Mouse (Mus musculus) urinary bladder, adult 2 months (tissue): ENCODE data around the gene Cldn7. TPM values are rescaled to one million over a fixed set of nuclear protein-coding genes. Genes with fewer than 3 reads are reported as not detected.
"Not testable (repeated sequence)": the region's sequence is repeated elsewhere in the genome, so short reads cannot be mapped to it uniquely, and the experiment has no call there.

ENCODE experiments used
- DNase-seq: peaks from one replicate; pipeline ENCODE4 v3.0.0; 2022; ENCODE audit warnings: low spot score
- polyA plus RNA-seq: library from polyadenylated mRNA; depleted of rRNA; stranded (reverse); fragments of >200 nt; gene quantifications from 2 replicates; pipeline ENCODE4 v1.2.3, GENCODE M21; 2012; rRNA removed

The Cldn7 gene
- polyA plus RNA-seq, 1 experiment = 69.1 TPM

GRCm38 (mm10) chr11:70014880-70015558 lies 50.4 kb downstream of the Cldn7 start, which contains the start of gene Acadvl:
TSS of gene Acadvl (minus strand) at chr11:70015411.
- peak; percentile 81 for DNase-seq

GRCm38 (mm10) chr11:70015677-70016076 lies 51.1 kb downstream of the Cldn7 start:
- no peak for DNase-seq

GRCm38 (mm10) chr11:70016177-70016576 lies 51.6 kb downstream of the Cldn7 start:
- DNase-seq = not testable (repeated sequence)

GRCm38 (mm10) chr11:70016669-70017068 lies 52.1 kb downstream of the Cldn7 start, which contains the start of gene Dlg4:
TSS of gene Dlg4 (plus strand) at chr11:70016942.
- no peak for DNase-seq

GRCm38 (mm10) chr11:70017199-70017767 lies 52.7 kb downstream of the Cldn7 start:
- no peak for DNase-seq

Other genes starting within 250 kb of the Cldn7 start
- 9.4 and 24.4 TPM in 2 replicates for gene Polr2a, start 206.1 kb upstream of the Cldn7 start, polyA plus RNA-seq
- 0.07 TPM in 1 of 2 replicates, not detected in the other for gene Slc35g3, start 202.8 kb upstream of the Cldn7 start, polyA plus RNA-seq
- gene Zbtb4, start 198.9 kb upstream of the Cldn7 start, polyA plus RNA-seq = 35.6 and 46.1 TPM in 2 replicates
- 15.6 and 25.0 TPM in 2 replicates for gene Chrnb1, start 168.8 kb upstream of the Cldn7 start, polyA plus RNA-seq
- gene Fgf11, start 162.9 kb upstream of the Cldn7 start, polyA plus RNA-seq = 6.3 and 7.2 TPM in 2 replicates
- 11.5 and 13.2 TPM in 2 replicates for gene Tmem102, start 159.2 kb upstream of the Cldn7 start, polyA plus RNA-seq
- not detected in 2 replicates for gene Gm39566, start 149.5 kb upstream of the Cldn7 start, polyA plus RNA-seq
- not detected in 2 replicates for gene Spem2, start 146.3 kb upstream of the Cldn7 start, polyA plus RNA-seq
- 0.55 and 0.71 TPM in 2 replicates for gene Spem1, start 142.6 kb upstream of the Cldn7 start, polyA plus RNA-seq
- gene Nlgn2, start 127.0 kb upstream of the Cldn7 start, polyA plus RNA-seq = 18.3 and 27.7 TPM in 2 replicates
- gene Tmem256, start 126.3 kb upstream of the Cldn7 start, polyA plus RNA-seq = 202 and 261 TPM in 2 replicates
- 104 and 110 TPM in 2 replicates for gene Plscr3, start 118.4 kb upstream of the Cldn7 start, polyA plus RNA-seq
- 15.2 and 15.4 TPM in 2 replicates for gene Tnk1, start 106.0 kb upstream of the Cldn7 start, polyA plus RNA-seq
- not detected in 2 replicates for gene Tmem95, start 86.8 kb upstream of the Cldn7 start, polyA plus RNA-seq
- 11.8 and 13.8 TPM in 2 replicates for gene Kctd11, start 83.4 kb upstream of the Cldn7 start, polyA plus RNA-seq
- 2.0 and 2.5 TPM in 2 replicates for gene Acap1, start 69.2 kb upstream of the Cldn7 start, polyA plus RNA-seq
- 1.1 and 1.3 TPM in 2 replicates for gene 2810408A11Rik, start 63.8 kb upstream of the Cldn7 start, polyA plus RNA-seq
- 43.4 and 47.8 TPM in 2 replicates for gene Neurl4, start 63.7 kb upstream of the Cldn7 start, polyA plus RNA-seq
- gene Gps2, start 50.9 kb upstream of the Cldn7 start, polyA plus RNA-seq = 56.3 and 63.2 TPM in 2 replicates
- gene Eif5a, start 42.8 kb upstream of the Cldn7 start, polyA plus RNA-seq = 565 and 624 TPM in 2 replicates
- 3.7 and 6.2 TPM in 2 replicates for gene Ybx2, start 29.0 kb upstream of the Cldn7 start, polyA plus RNA-seq
- gene Slc2a4, start 16.6 kb upstream of the Cldn7 start, polyA plus RNA-seq = 146 and 167 TPM in 2 replicates
- 82.0 and 95.4 TPM in 2 replicates for gene Ctdnep1, start 16.4 kb downstream of the Cldn7 start, polyA plus RNA-seq
- 57.6 and 61.4 TPM in 2 replicates for gene Elp5, start 17.7 kb downstream of the Cldn7 start, polyA plus RNA-seq
- 374 and 440 TPM in 2 replicates for gene Gabarap, start 26.4 kb downstream of the Cldn7 start, polyA plus RNA-seq
- gene Phf23, start 31.0 kb downstream of the Cldn7 start, polyA plus RNA-seq = 35.8 and 36.4 TPM in 2 replicates
- 11.9 and 16.7 TPM in 2 replicates for gene Dvl2, start 35.8 kb downstream of the Cldn7 start, polyA plus RNA-seq
- 95.7 and 100 TPM in 2 replicates for gene Acadvl, start 50.6 kb downstream of the Cldn7 start, polyA plus RNA-seq
- gene Dlg4, start 52.2 kb downstream of the Cldn7 start, polyA plus RNA-seq = 28.0 and 31.9 TPM in 2 replicates
- 0.07 TPM in 1 of 2 replicates, not detected in the other for gene Asgr1, start 89.3 kb downstream of the Cldn7 start, polyA plus RNA-seq
- gene Asgr2, start 127.9 kb downstream of the Cldn7 start, polyA plus RNA-seq = 2.0 and 2.5 TPM in 2 replicates
- 41.3 and 51.9 TPM in 2 replicates for gene Mgl2, start 165.6 kb downstream of the Cldn7 start, polyA plus RNA-seq
- 39.6 and 49.2 TPM in 2 replicates for gene Clec10a, start 191.4 kb downstream of the Cldn7 start, polyA plus RNA-seq
- gene Slc16a11, start 248.0 kb downstream of the Cldn7 start, polyA plus RNA-seq = 3.0 and 4.8 TPM in 2 replicates